Mouse (Mus musculus) urinary bladder, postnatal 0 days (tissue): ENCODE results near the gene Amn. TPM values are rescaled to one million over a fixed set of nuclear protein-coding genes. Genes with fewer than 3 reads are reported as not detected.

Source experiments
- polyA plus RNA-seq: library from polyadenylated mRNA; unstranded; fragments of >200 nt; fragmentation: Nextera tagmentation; extraction: Ambion mirVana; gene quantifications from 2 replicates; pipeline ENCODE4 v1.2.1, GENCODE M21; 2015

Amn gene
- 0.63 and 0.72 TPM in 2 replicates for polyA plus RNA-seq

GRCm38 (mm10) chr12:111270629-111271277 is at the start of gene Amn:
Gene Amn, plus strand, starts transcription at chr12:111271095.

Other genes with a start within 250 kb of the Amn start
- gene Rcor1, start 231.7 kb upstream of the Amn start, polyA plus RNA-seq: 5.1 and 6.0 TPM in 2 replicates
- gene Traf3, start 104.7 kb upstream of the Amn start, polyA plus RNA-seq: 4.8 and 5.9 TPM in 2 replicates
- gene 4930595D18Rik, start 86.6 kb upstream of the Amn start, polyA plus RNA-seq: not detected in 2 replicates
- gene Cdc42bpb, start 106.6 kb downstream of the Amn start, polyA plus RNA-seq: 27.2 and 27.5 TPM in 2 replicates
- gene Lbhd2, start 135.7 kb downstream of the Amn start, polyA plus RNA-seq: 0.20 and 0.25 TPM in 2 replicates
- 5.6 and 7.1 TPM in 2 replicates for gene Exoc3l4, start 145.9 kb downstream of the Amn start, polyA plus RNA-seq
- 26.2 and 29.6 TPM in 2 replicates for gene Tnfaip2, start 171.4 kb downstream of the Amn start, polyA plus RNA-seq
- 14.4 and 14.9 TPM in 2 replicates for gene Gm266, start 214.7 kb downstream of the Amn start, polyA plus RNA-seq